Mouse (Mus musculus): ENCODE data around the gene Cd52.
"Not testable (repeated sequence)": the region's sequence is repeated elsewhere in the genome, so short reads cannot be mapped to it uniquely, and the experiment has no call there.

Gene Cd52

GRCm38 (mm10) chr4:134094923-134095547 lies at the start of gene Cd52:
Cd52 (minus strand) TSS chr4:134095082.
- peak in 1 of 2 experiments; percentile 17 for DNase-seq

GRCm38 (mm10) chr4:134144297-134144696 lies 49.4 kb upstream of the Cd52 start:
- DNase-seq = not testable (repeated sequence)

- DNase-seq = no peak
Observed at GRCm38 (mm10) chr4:134138857-134139256, 44.0 kb upstream of the Cd52 start.

- no peak for DNase-seq
Observed at GRCm38 (mm10) chr4:134136280-134136926, 41.5 kb upstream of the Cd52 start.

DNA sequence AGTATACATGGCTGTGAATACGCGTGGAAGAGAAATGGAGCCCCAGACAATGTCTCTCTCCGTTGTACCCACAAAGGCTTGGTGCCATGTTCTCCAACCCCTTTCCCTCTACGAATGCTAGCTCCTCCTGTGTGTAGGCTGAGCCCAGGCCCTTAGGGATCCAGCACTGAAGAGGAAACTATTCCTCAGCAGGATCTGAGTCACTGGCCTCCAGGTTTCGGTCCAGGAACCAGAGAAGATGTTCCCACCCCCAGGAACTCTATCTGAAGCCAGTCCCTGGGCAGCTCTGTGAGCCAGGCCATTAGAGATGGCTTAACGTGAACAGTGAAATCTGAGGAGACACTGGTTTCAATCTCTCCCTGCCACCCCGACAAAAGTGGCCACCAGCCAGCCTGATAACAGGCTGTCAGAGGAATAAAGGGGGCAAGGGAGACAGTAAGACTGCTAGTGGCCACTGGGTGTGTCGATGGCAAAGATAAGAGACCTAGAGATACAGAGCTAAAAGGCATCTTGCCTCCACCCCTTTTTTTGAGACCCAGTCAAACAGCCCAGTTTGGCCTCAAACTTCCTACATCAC lies 37.7 kb upstream of the Cd52 start:
- DNase-seq = no peak

DNA sequence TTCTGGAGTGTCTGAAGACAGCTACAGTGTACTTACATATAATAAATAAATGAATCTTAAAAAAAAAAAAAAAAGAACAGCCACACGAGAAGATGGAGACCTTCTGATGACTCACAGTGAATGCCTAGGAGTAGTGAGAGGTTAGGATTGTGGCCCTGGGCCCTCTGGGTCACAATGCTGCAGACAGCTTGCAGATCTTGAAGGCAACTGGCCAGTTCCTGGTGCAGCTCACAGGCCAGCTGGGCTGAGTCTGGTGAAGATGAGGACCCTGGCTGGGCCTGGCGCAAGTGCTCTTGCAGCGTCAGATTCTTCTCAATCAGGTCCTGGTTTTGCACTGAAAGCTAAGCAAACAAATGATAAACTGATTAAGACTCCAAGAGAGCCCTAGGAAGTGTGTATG lies 37.2 kb upstream of the Cd52 start:
- no peak for DNase-seq

DNA sequence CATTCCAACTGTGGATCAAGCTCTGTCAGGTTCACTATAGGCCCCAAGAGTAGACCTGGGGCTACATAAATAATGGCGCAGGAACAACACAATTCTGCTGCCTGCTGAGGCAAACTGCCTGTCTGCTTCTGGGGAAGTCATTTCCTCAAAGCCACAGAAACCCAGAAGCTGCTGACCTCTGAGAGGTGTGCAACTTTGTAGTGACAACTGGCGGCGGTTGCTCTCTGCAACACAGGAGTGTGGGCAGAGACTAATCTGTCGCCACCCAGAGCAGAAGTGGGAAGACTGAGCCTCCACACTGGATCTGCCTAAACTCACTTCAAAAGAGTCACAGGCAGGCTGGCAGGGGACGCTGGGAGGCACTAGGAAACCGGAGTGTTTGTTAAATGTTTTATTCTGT lies 34.6 kb upstream of the Cd52 start:
- no peak for DNase-seq

GRCm38 (mm10) chr4:134128983-134129362 lies 34.1 kb upstream of the Cd52 start:
- peak; percentile 25 to 53 for DNase-seq

DNA sequence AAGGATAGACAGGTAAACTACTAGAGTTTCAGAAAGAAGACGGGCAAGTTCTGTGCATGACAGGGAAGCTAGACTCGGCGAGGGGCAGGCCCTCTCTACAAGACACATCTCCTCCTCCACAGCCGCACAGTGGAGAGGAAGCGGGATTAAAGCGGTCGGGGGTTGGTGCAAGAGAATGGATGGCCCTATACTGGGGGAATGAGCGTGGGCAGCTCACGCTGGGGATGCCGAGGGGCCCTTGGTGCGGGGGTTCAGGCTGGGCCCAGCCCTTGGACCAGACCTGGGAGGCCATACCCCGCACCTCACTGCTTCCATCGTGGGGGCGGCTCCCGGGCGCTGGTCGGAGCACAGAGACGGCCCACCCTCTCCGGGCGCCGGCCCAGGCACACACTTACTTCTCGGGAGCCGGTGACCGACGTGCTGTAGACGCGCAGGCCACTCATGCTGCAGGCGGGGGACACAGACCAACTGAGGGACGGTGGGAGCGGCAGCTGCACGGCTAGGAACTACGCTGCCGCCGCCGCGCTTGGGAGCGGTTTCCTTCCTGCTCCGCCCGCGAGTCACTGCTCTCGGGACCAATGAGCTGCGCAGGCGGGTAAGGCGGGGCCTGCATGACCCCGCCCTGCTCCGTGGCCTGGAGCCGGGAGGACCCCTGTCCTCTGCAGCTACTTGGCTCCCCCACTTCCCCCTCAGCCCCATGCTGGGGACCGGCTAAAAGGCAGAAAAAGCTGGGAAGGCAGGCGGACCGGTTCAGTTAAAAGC lies 33.5 kb upstream of the Cd52 start, which contains the start of gene Sh3bgrl3:
TSS of gene Sh3bgrl3 (minus strand) at position 569 of the 762 bp plus-strand sequence.
- peak; percentile 89 to 93 for DNase-seq

DNA sequence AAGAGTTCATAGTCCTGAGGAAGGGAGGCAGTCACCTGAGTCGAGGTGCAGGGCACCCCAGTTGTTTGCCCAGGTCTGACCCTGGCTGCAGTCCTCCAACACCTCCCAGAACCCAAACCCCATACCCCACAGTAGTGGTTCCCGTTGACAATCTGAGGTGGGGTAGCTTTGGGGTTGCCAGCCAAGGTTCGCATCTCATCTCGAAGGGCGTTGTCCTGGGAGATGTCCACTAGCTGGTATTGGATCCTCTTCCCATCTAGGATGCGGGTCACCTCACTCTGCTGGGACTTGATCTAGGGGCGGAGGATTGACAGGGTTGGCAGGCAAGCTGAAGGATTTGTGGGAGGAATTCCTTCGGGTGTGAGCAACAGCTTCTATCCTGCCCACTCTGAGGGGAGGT lies 32.9 kb upstream of the Cd52 start:
- no peak for DNase-seq

DNA sequence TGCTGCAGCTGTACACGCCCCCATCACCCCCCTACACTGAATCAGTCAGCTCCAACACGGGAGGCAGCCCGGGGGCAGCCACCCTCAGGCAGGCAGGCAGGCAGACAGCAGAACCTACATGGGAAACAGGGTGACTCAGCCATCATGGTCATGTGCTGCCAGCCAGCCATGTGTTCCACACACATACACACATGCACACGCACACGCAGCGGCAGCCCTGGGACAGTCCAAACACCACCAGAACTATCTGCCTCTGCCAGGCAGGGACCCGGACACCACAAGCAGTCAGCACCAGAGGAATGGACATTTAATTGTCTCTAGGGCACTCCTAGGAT lies 32.2 kb upstream of the Cd52 start:
- DNase-seq = no peak

- DNase-seq = no peak
Observed at GRCm38 (mm10) chr4:134126300-134127120, 31.6 kb upstream of the Cd52 start.

- DNase-seq = no peak
Observed at GRCm38 (mm10) chr4:134125383-134126060, 30.6 kb upstream of the Cd52 start.

- DNase-seq = peak in 1 of 2 experiments; percentile 53
Observed at GRCm38 (mm10) chr4:134123680-134124551, 29.0 kb upstream of the Cd52 start.

GRCm38 (mm10) chr4:134123147-134123546 lies 28.3 kb upstream of the Cd52 start:
- DNase-seq = no peak

- DNase-seq = no peak
Observed at GRCm38 (mm10) chr4:134122281-134122680, 27.4 kb upstream of the Cd52 start.

GRCm38 (mm10) chr4:134121571-134121970 lies 26.7 kb upstream of the Cd52 start:
- no peak for DNase-seq

- no peak for DNase-seq
Observed at GRCm38 (mm10) chr4:134120916-134121315, 26.0 kb upstream of the Cd52 start.

GRCm38 (mm10) chr4:134120192-134120805 lies 25.4 kb upstream of the Cd52 start:
- DNase-seq = no peak

GRCm38 (mm10) chr4:134119644-134120043 lies 24.8 kb upstream of the Cd52 start:
- DNase-seq = peak in 1 of 2 experiments; percentile 42

- no peak for DNase-seq
Observed at GRCm38 (mm10) chr4:134119042-134119441, 24.2 kb upstream of the Cd52 start.
